Mouse (Mus musculus) cerebellum, postnatal 25 days (tissue): ENCODE results near the gene Nfil3.

Experiments
- DNase-seq, 2 experiments: peaks; one replicate each; pipeline ENCODE4 v3.0.0; 2021; ENCODE audit warnings: mixed read lengths in 2 of 2

The Nfil3 gene

GRCm38 (mm10) chr13:52980951-52981421 lies at the start of gene Nfil3:
Gene Nfil3 (minus strand): TSS chr13:52981073.
- DNase-seq, result peak in 1 of 2 experiments; percentile 93

DNA sequence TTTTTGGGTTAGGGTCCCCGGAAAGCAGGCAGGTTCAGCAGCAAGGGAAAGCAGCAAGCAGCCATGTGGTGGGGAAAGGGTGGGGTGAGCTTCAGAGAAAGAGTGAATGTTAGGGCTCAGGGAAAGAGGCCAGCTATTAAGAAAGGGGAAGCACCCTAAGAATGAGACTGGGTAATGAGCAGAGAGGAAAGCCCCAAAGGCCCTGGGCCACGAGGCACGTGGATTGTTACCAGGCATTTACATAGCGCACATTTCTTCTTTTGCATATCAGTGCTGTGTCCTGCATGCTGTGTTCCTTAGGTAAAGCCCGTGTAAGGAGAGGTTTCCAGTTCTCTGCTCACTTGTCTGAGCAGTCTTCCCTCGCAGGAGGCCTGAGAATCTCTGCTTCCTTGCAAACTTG lies 43.4 kb upstream of the Nfil3 start:
- no peak for DNase-seq

GRCm38 (mm10) chr13:53020282-53020681 lies 39.4 kb upstream of the Nfil3 start:
- no peak for DNase-seq

- peak in 1 of 2 experiments; percentile 9 for DNase-seq
These were observed 38.7 kb upstream of the Nfil3 start for GRCm38 (mm10) chr13:53019532-53019931.

DNA sequence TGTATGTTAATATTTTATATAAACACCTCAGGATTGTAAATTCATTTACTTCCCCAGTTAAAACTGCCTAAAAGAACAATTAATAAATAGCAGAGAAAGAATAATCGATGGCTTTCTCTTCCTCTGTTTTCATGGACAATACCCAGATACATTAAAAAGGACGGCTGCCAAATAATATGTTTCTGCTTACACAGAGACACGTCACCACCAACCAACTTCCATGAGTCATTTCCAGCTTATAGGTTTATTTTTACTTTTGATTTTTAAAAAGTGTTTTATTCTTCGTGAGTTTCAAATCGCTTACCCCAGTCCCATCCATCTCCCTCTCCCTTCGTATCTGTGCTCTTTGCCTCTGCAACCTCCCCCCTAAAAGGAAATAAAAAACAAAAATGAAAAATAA lies 38.1 kb upstream of the Nfil3 start:
- DNase-seq, result no peak

DNA sequence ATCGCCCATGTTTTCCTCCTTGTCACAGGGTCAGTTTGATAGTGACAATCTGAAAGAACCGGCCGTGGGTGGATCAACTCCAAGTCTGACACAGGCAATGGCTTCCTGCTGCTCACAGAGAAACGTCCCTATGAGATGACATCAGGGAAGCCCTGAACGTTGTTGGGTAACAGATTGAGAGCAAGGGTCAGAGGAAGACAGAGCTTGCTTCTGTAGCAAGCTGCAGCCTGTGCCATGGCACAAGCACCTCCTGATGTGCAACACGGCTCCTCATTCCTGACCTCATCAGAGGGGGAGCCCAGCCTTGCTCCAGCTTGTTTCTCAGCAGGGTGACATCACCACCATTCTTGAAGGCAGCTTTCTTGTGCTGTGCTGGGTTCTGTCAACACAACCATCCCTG lies 37.1 kb upstream of the Nfil3 start:
- DNase-seq, result no peak

GRCm38 (mm10) chr13:53017117-53017516 lies 36.2 kb upstream of the Nfil3 start:
- no peak for DNase-seq

DNA sequence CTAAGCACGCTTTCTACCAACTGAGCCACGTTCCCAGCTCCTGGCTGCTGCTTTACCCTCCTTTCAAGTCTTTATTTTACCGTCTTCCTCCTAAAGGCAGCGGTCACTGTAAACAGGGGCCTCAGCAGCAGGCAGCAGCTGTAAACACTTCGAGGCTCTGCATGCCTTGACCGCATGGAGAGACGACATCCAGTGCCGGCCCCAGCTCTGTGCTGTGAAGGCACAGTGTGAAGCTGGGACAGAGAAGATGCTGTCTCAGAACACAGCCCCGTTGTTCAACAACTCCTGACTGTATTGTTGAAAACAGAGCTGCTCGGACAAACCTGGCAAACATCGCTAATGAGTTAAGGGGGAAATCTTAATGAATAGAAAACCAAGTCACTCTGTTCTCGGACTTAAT lies 30.6 kb upstream of the Nfil3 start:
- DNase-seq, result no peak

- DNase-seq, result peak; percentile 56 to 68
These were observed 27.8 kb upstream of the Nfil3 start for GRCm38 (mm10) chr13:53008489-53009184.

- DNase-seq, result peak; percentile 63 to 74
These were observed 26.9 kb upstream of the Nfil3 start for GRCm38 (mm10) chr13:53007781-53008180.

GRCm38 (mm10) chr13:53003286-53003685 lies 22.4 kb upstream of the Nfil3 start:
- no peak for DNase-seq

DNA sequence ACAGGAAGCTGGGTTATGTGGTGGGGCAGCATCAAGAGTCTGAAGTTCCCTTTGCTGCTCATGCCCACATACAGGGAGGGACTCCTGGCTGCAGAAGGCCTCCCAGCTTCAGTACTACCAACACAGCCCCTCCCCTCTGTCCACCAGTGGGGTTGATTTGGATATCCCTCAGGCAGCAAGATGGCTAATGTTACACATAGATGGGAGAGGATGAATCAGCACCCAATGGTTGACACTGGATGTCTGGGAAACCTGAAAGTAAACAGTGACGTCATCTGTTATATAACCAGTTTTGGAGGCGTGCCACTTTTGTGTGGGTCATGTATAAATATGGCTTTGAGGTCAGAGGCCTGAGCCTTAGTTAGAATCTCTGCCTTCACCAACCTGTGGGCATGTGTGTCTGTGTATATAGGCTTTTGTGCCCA lies 20.6 kb upstream of the Nfil3 start:
- DNase-seq, result no peak

DNA sequence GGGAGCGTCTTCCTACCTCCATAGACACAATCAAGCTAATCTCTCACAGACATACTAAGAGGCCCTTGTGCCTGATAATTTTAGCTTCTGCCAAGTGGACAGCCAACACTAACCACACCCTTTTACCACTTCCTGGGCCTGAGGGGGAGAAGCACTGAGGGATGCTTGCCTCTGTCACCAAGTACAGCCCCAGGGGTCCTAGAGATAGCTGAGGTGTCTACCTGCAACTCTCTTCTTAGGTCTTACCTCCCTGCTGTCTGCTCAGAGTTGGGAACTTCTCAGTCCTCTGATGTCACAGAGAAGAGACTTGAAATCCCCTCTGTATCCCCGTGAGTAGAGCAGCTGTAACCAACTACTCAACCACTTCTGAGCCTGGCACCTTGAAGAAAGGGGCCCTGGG lies 19.6 kb upstream of the Nfil3 start:
- no peak for DNase-seq

- no peak for DNase-seq
These were observed 17.7 kb upstream of the Nfil3 start for GRCm38 (mm10) chr13:52998541-52998940.

DNA sequence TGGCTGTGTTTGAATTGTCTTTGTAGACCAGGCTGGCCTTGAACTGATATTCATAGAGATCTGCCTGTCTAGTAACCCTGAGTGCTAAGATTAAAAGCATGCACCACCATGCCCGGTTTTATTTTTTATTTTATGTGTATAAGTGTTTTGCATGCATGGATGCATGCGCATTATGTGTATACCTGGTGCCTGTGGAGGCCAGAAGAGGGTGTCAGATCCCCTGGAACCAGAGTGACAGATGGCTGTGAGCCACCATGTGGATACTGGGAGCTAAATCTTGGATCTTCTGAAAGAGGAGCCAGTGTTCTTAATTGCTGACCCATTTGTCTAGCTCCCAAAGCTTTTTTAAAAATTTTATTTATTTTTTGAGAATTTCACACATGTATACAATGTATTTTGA lies 16.9 kb upstream of the Nfil3 start:
- DNase-seq, result peak in 1 of 2 experiments; percentile 32

- no peak for DNase-seq
These were observed 15.3 kb upstream of the Nfil3 start for GRCm38 (mm10) chr13:52996201-52996600.

GRCm38 (mm10) chr13:52994197-52994881 lies 13.5 kb upstream of the Nfil3 start:
- no peak for DNase-seq

DNA sequence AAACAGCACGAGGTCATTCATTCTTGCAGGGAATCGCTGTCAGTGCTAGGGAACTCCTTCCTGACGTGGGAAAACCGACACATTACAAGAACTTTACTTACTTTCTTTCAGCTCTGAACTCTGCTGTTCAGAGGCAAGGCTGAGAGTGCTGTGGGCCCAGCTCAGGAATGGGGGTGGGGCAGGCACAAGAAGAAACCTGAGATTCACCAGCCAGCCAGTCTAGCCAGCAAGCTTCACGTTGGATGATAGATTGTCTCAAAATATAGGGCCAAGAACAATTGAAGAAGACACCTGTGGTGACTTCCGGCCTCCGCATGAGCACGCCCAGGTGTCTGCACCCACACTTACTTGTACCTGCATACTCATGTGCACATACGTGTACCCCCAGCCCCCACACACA lies 9.3 kb upstream of the Nfil3 start:
- DNase-seq, result no peak

- no peak for DNase-seq
These were observed 8.1 kb upstream of the Nfil3 start for GRCm38 (mm10) chr13:52989005-52989404.

GRCm38 (mm10) chr13:52987880-52988279 lies 7.0 kb upstream of the Nfil3 start:
- no peak for DNase-seq

- DNase-seq, result no peak
These were observed 5.4 kb upstream of the Nfil3 start for GRCm38 (mm10) chr13:52986215-52986780.

DNA sequence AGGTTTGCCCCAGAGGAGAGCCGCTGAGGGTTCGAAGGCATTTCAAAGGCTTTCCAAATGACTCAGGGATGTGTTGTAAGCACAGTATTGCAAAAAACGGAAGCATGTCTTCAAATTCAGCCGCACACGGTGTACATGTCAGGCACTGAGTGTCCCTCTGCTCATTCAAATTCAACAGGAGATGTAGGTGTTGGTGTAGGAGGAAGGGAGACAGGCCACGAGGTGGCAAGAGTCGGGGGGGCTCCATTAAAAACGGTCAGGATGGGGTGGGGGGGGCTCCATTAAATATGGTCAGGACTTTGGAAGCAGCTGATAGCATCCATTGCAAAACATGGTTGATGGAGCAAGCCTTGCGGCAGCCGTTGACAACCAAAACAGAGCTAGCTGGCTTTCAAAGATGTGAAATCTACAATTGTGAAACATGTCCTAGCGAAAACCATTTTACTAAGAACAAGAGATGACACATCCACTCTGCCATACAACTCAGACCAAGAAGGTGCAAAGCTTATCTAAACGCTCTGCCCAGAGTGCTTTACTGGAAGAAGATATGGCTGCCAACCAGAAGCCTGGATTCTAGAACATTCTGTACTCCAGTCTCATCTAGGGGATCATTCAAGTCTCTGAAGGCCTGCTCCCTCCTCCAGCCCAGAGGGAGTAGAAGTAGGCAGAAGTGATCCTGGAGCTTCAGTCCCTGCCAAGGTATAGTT lies 4.8 kb upstream of the Nfil3 start:
- DNase-seq, result no peak

DNA sequence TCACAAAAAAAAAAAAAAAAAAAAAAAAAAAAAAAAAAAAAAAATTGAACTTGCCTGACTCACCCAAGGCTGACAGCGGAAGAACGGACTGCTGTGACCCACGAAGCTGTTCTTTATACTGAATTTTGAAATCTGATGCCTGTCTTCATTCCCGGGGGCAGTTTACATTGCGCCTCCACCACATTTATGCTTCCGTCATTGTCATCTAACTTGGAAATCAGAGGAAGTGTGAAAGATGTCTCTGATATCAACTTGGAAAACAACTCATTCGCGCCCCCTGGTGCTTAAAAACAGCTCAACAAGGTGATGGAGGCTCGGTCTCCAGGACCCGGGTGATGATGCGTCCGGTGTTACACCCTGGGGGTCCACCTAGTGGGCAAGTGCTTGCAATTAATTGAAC lies 1.8 kb upstream of the Nfil3 start:
- DNase-seq, result peak; percentile 88 to 93
